Mouse (Mus musculus): ENCODE data around the gene Tlr2. TPM values are rescaled to one million over a fixed set of nuclear protein-coding genes. Genes with fewer than 3 reads are reported as not detected.

Gene Tlr2
- polyA plus RNA-seq, 1 experiment from 2014 or later = 1.0 TPM

Other genes starting within 250 kb of the Tlr2 start
- 121 and 132 TPM in 2 replicates for gene Sfrp2, start 75.4 kb downstream of the Tlr2 start, polyA plus RNA-seq (2016; fragmentation: Nextera tagmentation; extraction: Ambion mirVana)
- gene Tmem131l, start 198.4 kb upstream of the Tlr2 start, polyA plus RNA-seq (2016; fragmentation: Nextera tagmentation; extraction: Ambion mirVana) = 64.6 and 74.8 TPM in 2 replicates